Mouse (Mus musculus) neural tube, embryonic 12.5 days (tissue): ENCODE measurements around the gene Pik3ca. TPM values are rescaled to one million over a fixed set of nuclear protein-coding genes. Genes with fewer than 3 reads are reported as not detected.

ENCODE experiments used
- ATAC-seq: fragments of 200-750 bp; cut with Nextera tagmentation; 2 replicates; pipeline ENCODE4 v1.8.0; 2017; ENCODE audit warnings: low read depth, mild to moderate bottlenecking, moderate TSS enrichment, moderate library complexity; ENCODE audit not compliant: low FRiP score
- H3K27ac ChIP-seq: fragments of 300-500 bp; sonication (generic); 2 replicates; pipeline ENCODE4 v1.5.1; 2016
- H3K27me3 ChIP-seq: fragments of 300-500 bp; sonication (generic); replicated peaks from 2 replicates; pipeline ENCODE4 v1.6.1; 2016; ENCODE audit warnings: mild to moderate bottlenecking
- H3K36me3 ChIP-seq: fragments of 300-500 bp; sonication (generic); 2 replicates; pipeline ENCODE4 v1.6.1; 2016; ENCODE audit warnings: mild to moderate bottlenecking
- H3K4me1 ChIP-seq: fragments of 300-500 bp; sonication (generic); 2 replicates; pipeline ENCODE4 v1.6.1; 2016
- H3K4me2 ChIP-seq: fragments of 300-500 bp; sonication (generic); replicated peaks from 2 replicates; pipeline ENCODE4 v1.6.1; 2016; ENCODE audit warnings: mild to moderate bottlenecking
- H3K4me3 ChIP-seq: fragments of 300-500 bp; sonication (generic); 2 replicates; pipeline ENCODE4 v1.5.1; 2016
- H3K9ac ChIP-seq: fragments of 300-500 bp; sonication (generic); 2 replicates; pipeline ENCODE4 v1.6.1; 2016; ENCODE audit warnings: mild to moderate bottlenecking
- H3K9me3 ChIP-seq: fragments of 300-500 bp; sonication (generic); 2 replicates; pipeline ENCODE4 v1.6.1; 2016; ENCODE audit warnings: mild to moderate bottlenecking
- WGBS: fragments of 180-500 bp; shearing (Covaris S2); methylation state at CpG from one replicate; pipeline ENCODE4 v1.1.7; 2016; 5-methylcytosine and 5-hydroxymethylcytosine counted together
- polyA plus RNA-seq: library from polyadenylated mRNA; unstranded; fragments of >200 nt; fragmentation: Nextera tagmentation; extraction: Ambion mirVana; gene quantifications from 2 replicates; pipeline ENCODE4 v1.2.1, GENCODE M21; 2016

Gene Pik3ca
- polyA plus RNA-seq, 1 experiment from 2014 or later, result 15.7 TPM

- no peak overlapping the region for H3K4me3 ChIP-seq
- H3K36me3 ChIP-seq, result no peaks in the 10 kb centered on the region
- no peak overlapping the region for H3K4me2 ChIP-seq
- peaks cover 9% of the 10 kb centered on the region; the same call in 1 of the 2 replicates for H3K4me1 ChIP-seq
- no peaks in the 10 kb centered on the region for H3K9me3 ChIP-seq
- 57% methylated on average over 8 of the region's 8 CpGs for WGBS
- H3K27ac ChIP-seq, result no peak overlapping the region
- no peak for ATAC-seq
- H3K9ac ChIP-seq, result no peak overlapping the region
- H3K27me3 ChIP-seq, result no peaks in the 10 kb centered on the region
Observed at GRCm38 (mm10) chr3:32495856-32496710, 98.6 kb downstream of the Pik3ca start.

- 91% methylated on average over 1 of the region's 1 CpGs for WGBS
- H3K27me3 ChIP-seq, result no peaks in the 10 kb centered on the region
- ATAC-seq, result no peak
- H3K4me1 ChIP-seq, result peaks cover 9% of the 10 kb centered on the region; the same call in 1 of the 2 replicates
- no peaks in the 10 kb centered on the region for H3K9me3 ChIP-seq
- H3K9ac ChIP-seq, result no peak overlapping the region
- H3K4me2 ChIP-seq, result no peak overlapping the region
- H3K4me3 ChIP-seq, result no peak overlapping the region
- H3K36me3 ChIP-seq, result no peaks in the 10 kb centered on the region
- H3K27ac ChIP-seq, result no peak overlapping the region
Observed at GRCm38 (mm10) chr3:32496711-32497070, 99.2 kb downstream of the Pik3ca start.

GRCm38 (mm10) chr3:32500346-32500745 is 102.9 kb downstream of the Pik3ca start:
- H3K27ac ChIP-seq, result no peak overlapping the region

GRCm38 (mm10) chr3:32505841-32506240 is 108.4 kb downstream of the Pik3ca start:
- 79% methylated on average over 3 of the region's 3 CpGs for WGBS

More at GRCm38 (mm10) chr3:32500346-32500745, 102.9 kb downstream of the Pik3ca start:
- Histone ChIP-seq H3K4me2 (no peak overlapping the region), H3K9me3 (no peaks in the 10 kb centered on the region), H3K4me3 (no peak overlapping the region), H3K9ac (no peak overlapping the region), H3K27me3 (no peaks in the 10 kb centered on the region), H3K36me3 (no peaks in the 10 kb centered on the region), H3K4me1 (peaks cover 9% of the 10 kb centered on the region; the same call in 1 of the 2 replicates)
- 98% methylated on average over 2 of the region's 2 CpGs for WGBS
- no peak for ATAC-seq

GRCm38 (mm10) chr3:32506366-32507225 is 109.1 kb downstream of the Pik3ca start:
- no peaks in the 10 kb centered on the region for H3K27me3 ChIP-seq
- H3K36me3 ChIP-seq, result no peaks in the 10 kb centered on the region
- ATAC-seq, result no peak
- 63% methylated on average over 11 of the region's 11 CpGs for WGBS
- H3K4me2 ChIP-seq, result no peak overlapping the region
- H3K9ac ChIP-seq, result no peak overlapping the region
- H3K4me1 ChIP-seq, result peaks cover 12% of the 10 kb centered on the region
- H3K27ac ChIP-seq, result no peak overlapping the region
- no peak overlapping the region for H3K4me3 ChIP-seq
- no peaks in the 10 kb centered on the region for H3K9me3 ChIP-seq

More at GRCm38 (mm10) chr3:32505841-32506240, 108.4 kb downstream of the Pik3ca start:
- Histone ChIP-seq H3K36me3 (no peaks in the 10 kb centered on the region), H3K4me1 (peaks cover 8% of the 10 kb centered on the region), H3K4me2 (no peak overlapping the region), H3K4me3 (no peak overlapping the region), H3K9ac (no peak overlapping the region), H3K9me3 (no peaks in the 10 kb centered on the region), H3K27ac (no peak overlapping the region), H3K27me3 (no peaks in the 10 kb centered on the region)
- ATAC-seq, result no peak

- no peak overlapping the region for H3K9ac ChIP-seq
- no peaks in the 10 kb centered on the region for H3K36me3 ChIP-seq
- no peaks in the 10 kb centered on the region for H3K9me3 ChIP-seq
- ATAC-seq, result peak; percentile 30; the same call in 1 of the 2 replicates
- H3K27ac ChIP-seq, result no peak overlapping the region
- peaks cover 26% of the 10 kb centered on the region for H3K4me1 ChIP-seq
- peak overlapping the region; percentile 77 for H3K4me2 ChIP-seq
- WGBS, result 3% methylated on average over 17 of the region's 17 CpGs
- no peaks in the 10 kb centered on the region for H3K27me3 ChIP-seq
- no peak overlapping the region for H3K4me3 ChIP-seq
Observed at GRCm38 (mm10) chr3:32508666-32509324, 111.3 kb downstream of the Pik3ca start.

- peaks cover 2% of the 10 kb centered on the region; the same call in 1 of the 2 replicates for H3K36me3 ChIP-seq
- H3K9me3 ChIP-seq, result no peaks in the 10 kb centered on the region
- peak; percentile 14; the same call in 1 of the 2 replicates for ATAC-seq
- peak within 1 kb of the TSS; percentile 77 for H3K4me2 ChIP-seq
- H3K27ac ChIP-seq, result peak within 1 kb of the TSS; percentile 62
- H3K4me1 ChIP-seq, result peaks cover 26% of the 10 kb centered on the region
- H3K27me3 ChIP-seq, result no peaks in the 10 kb centered on the region
- H3K9ac ChIP-seq, result peak within 1 kb of the TSS; percentile 96
- 7% methylated on average over 24 of the region's 24 CpGs for WGBS
- H3K4me3 ChIP-seq, result peak within 1 kb of the TSS; percentile 97
Observed at GRCm38 (mm10) chr3:32509496-32510374, 112.3 kb downstream of the Pik3ca start, which contains the start of gene Zfp639. TSS of gene Zfp639 (plus strand) at chr3:32510259.

GRCm38 (mm10) chr3:32510375-32511190 is 113.1 kb downstream of the Pik3ca start:
- Histone ChIP-seq H3K4me1 (peaks cover 26% of the 10 kb centered on the region), H3K27ac (peak overlapping the region; percentile 62), H3K4me2 (peak overlapping the region; percentile 77), H3K4me3 (peak overlapping the region; percentile 97), H3K9me3 (no peaks in the 10 kb centered on the region), H3K27me3 (no peaks in the 10 kb centered on the region), H3K9ac (peak overlapping the region; percentile 96), H3K36me3 (peaks cover 6% of the 10 kb centered on the region)
- ATAC-seq, result peak; percentile 90
- WGBS, result under 1% methylated on average over 50 of the region's 69 CpGs

GRCm38 (mm10) chr3:32511191-32511550 is 113.7 kb downstream of the Pik3ca start:
- no peak for ATAC-seq
- 7% methylated on average over 13 of the region's 13 CpGs for WGBS
- Histone ChIP-seq H3K27ac (0 out of 2 replicates have a peak overlapping the region, but pooled peaks have one; percentile 62), H3K4me2 (peak overlapping the region; percentile 77), H3K9me3 (no peaks in the 10 kb centered on the region), H3K4me1 (peaks cover 26% of the 10 kb centered on the region), H3K4me3 (peak overlapping the region; percentile 97), H3K27me3 (no peaks in the 10 kb centered on the region), H3K36me3 (peaks cover 11% of the 10 kb centered on the region), H3K9ac (peak overlapping the region; percentile 96)

GRCm38 (mm10) chr3:32512686-32513284 is 115.3 kb downstream of the Pik3ca start:
- no peaks in the 10 kb centered on the region for H3K27me3 ChIP-seq
- peaks cover 26% of the 10 kb centered on the region for H3K4me1 ChIP-seq
- H3K27ac ChIP-seq, result no peak overlapping the region
- H3K4me3 ChIP-seq, result no peak overlapping the region
- peaks cover 22% of the 10 kb centered on the region for H3K36me3 ChIP-seq
- no peak for ATAC-seq
- H3K9me3 ChIP-seq, result no peaks in the 10 kb centered on the region
- WGBS, result 92% methylated on average over 7 of the region's 7 CpGs
- no peak overlapping the region for H3K9ac ChIP-seq
- H3K4me2 ChIP-seq, result no peak overlapping the region
